Mouse (Mus musculus): Measurements from ENCODE around the gene Tmem156.

Gene Tmem156

GRCm38 (mm10) chr5:65046442-65047284 is 45.3 kb downstream of the Tmem156 start:
- no peak for DNase-seq (ENCODE audit: low spot score)

GRCm38 (mm10) chr5:65045642-65046370 is 46.1 kb downstream of the Tmem156 start:
- no peak for DNase-seq (ENCODE audit: low spot score)

GRCm38 (mm10) chr5:65043407-65043895 is 48.5 kb downstream of the Tmem156 start:
- no peak for DNase-seq (ENCODE audit: low spot score)

DNA sequence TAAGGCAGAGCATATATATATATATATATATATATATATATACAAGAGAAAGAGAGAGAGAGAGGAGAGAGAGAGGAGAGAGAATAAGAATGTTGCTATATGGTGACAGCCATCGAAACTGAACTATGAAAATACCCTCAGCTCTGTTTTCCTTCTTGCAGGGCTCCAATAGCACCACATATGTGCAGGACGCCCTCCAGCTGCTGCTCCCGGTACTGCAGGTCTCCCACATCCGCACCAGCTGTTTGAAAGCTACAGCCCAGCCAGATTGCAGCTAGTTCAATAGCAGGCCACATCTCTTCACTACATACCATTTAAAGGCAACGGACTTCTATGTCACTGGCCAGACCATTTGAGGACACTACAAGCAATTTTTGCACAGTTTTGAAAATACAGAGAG is 51.5 kb downstream of the Tmem156 start:
- no peak for DNase-seq (ENCODE audit: low spot score)

DNA sequence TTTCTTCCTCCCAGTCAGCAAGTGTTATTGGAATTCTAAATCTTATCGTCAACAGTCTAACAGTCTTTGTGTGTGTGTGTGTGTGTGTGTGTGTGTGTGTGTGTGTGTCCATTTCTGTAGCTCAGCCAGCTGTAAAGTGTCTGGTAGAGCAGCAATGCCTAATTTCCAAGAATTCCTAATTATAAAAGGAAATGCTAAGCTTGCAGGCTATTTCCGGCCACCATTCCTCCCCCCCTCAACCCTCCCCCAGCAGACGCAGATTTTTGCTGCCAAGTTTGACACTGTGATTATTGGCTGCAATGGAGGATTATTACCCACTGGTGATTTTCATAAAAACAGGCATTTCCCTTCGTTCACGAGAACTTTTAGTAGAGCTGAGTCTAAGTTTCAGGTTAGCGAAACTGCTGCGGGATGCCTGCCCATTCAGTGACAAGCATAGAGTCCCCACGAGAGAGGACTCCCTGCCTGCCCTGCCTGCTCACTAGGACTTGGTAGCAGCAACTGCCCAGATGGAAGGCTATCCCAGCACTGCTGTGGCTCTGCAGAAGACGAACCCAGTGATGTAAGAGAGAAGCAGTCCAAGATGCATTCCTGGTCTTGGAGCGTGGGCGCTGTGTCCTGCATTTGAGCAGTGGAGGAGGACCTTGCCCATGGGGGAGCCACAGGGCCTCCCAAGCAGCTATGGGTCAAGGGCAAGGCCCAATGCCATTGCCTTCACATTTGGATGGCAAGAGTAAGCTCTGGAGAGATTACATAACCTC is 52.9 kb downstream of the Tmem156 start:
- DNase-seq (ENCODE audit: low spot score): no peak

- DNase-seq (ENCODE audit: low spot score): no peak
These were observed 53.6 kb downstream of the Tmem156 start for GRCm38 (mm10) chr5:65038305-65038704.

DNA sequence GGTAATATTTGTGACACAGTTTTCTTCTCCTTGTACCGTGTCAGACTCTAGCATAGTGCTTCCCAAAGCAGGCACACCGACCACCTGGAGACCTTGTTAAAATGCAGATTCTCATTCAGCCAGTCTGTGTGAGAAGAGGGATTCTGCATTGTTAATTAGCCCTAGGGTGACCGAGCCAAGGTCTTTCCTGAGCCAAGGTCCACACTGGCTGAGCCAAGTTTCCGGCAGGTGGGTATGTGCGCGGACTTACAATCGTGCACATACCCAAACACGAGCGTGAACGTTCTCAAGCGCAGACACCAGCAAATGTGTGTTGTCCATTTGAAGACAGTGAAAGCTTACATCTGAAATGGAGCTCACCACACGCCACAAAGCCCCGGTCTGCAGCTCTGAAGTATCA is 55.3 kb downstream of the Tmem156 start:
- no peak for DNase-seq (ENCODE audit: low spot score)

GRCm38 (mm10) chr5:65028019-65028418 is 63.9 kb downstream of the Tmem156 start:
- DNase-seq (ENCODE audit: low spot score): no peak

DNA sequence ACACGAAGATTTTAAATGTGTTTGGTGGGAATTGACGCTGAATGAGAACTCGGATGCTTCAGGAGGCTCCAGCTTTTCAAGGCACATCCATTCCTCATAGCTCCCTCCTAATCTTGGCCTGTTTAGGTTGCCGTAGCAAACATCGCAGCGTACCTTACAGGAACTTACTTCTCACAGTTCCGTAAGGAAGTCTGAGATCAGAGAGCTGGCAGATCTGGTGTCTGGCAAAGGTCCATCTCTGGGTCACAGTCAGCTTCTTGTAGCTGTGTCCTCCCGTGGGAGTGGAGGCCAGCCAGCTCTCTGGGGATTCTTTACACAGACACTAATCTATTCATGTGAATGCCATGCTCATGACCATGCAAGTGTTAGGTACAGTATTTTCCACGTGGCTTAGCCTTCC is 65.2 kb downstream of the Tmem156 start:
- no peak for DNase-seq (ENCODE audit: low spot score)

DNA sequence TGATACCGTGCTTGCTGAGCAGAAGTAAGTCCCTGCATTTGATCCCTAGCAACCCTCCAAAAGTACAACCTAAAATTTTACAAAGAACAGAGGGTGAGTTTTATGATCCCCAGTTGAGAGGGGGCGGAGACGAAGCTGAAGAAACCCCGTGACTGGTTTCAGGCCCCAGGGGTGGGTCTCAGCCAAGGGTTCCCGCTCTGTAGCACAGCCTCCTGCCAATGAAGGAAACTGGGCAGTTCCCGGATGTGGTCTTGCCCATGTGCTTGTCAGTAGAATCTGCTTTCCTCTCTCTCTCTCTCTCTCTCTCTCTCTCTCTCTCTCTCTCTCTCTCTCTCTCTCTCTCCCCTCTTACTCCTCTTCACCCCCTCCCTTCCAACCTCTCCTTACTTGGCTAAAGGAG is 66.0 kb downstream of the Tmem156 start:
- DNase-seq (ENCODE audit: low spot score): no peak

- DNase-seq (ENCODE audit: low spot score): no peak
These were observed 67.3 kb downstream of the Tmem156 start for GRCm38 (mm10) chr5:65024641-65025040.

- DNase-seq (ENCODE audit: low spot score): no peak
These were observed 69.9 kb downstream of the Tmem156 start for GRCm38 (mm10) chr5:65022006-65022405.

- DNase-seq (ENCODE audit: low spot score): no peak
These were observed 72.1 kb downstream of the Tmem156 start for GRCm38 (mm10) chr5:65019823-65020222.

GRCm38 (mm10) chr5:65019109-65019508 is 72.8 kb downstream of the Tmem156 start:
- no peak for DNase-seq (ENCODE audit: low spot score)

- DNase-seq (ENCODE audit: low spot score): no peak
These were observed 76.4 kb downstream of the Tmem156 start for GRCm38 (mm10) chr5:65015508-65015907.

DNA sequence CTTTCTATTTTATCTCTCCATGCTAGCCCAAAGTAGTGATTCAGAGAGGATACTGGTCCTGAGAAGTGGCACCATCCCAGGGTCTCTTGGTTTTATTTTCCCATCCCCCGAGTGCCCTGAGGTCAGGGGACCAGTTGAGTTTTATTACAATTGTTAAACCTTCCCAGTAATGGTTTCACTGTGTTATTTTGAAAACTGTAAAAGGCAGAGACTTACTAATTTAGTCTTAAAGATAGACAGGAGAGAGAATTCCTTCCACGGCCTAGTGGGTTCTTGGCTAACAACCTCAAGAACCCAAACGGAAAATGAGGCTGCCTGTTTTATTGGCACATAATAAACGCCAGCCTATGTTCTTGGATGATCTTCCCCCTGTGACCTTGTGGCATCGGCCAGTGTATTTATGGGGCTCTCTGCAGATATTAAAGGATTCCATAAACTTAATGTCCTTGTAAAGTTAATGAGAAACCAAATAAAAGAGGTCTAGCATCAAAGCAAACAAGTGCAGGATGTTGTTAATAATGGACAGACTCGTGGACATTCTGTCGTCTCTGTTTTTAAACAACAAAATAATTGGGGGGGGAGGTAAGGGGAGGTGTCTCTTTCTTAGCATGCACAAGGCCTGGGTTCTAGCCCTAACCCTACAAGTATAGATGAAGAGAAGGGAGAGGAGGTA is 79.9 kb downstream of the Tmem156 start:
- DNase-seq (ENCODE audit: low spot score): no peak

GRCm38 (mm10) chr5:65006011-65006491 is 85.9 kb downstream of the Tmem156 start:
- DNase-seq (ENCODE audit: low spot score): no peak

- no peak for DNase-seq (ENCODE audit: low spot score)
These were observed 86.7 kb downstream of the Tmem156 start for GRCm38 (mm10) chr5:65005251-65005650.

Data from ovary, postnatal 14 days (tissue).